Mouse (Mus musculus): Measurements from ENCODE around the gene Dmpk. TPM values are rescaled to one million over a fixed set of nuclear protein-coding genes. Genes with fewer than 3 reads are reported as not detected.
A peak's percentile ranks its signal among the peaks of the same experiment; 100 is the strongest.

Gene Dmpk
- polyA plus RNA-seq, 1 experiment from 2014 or later: 20.9 TPM

DNA sequence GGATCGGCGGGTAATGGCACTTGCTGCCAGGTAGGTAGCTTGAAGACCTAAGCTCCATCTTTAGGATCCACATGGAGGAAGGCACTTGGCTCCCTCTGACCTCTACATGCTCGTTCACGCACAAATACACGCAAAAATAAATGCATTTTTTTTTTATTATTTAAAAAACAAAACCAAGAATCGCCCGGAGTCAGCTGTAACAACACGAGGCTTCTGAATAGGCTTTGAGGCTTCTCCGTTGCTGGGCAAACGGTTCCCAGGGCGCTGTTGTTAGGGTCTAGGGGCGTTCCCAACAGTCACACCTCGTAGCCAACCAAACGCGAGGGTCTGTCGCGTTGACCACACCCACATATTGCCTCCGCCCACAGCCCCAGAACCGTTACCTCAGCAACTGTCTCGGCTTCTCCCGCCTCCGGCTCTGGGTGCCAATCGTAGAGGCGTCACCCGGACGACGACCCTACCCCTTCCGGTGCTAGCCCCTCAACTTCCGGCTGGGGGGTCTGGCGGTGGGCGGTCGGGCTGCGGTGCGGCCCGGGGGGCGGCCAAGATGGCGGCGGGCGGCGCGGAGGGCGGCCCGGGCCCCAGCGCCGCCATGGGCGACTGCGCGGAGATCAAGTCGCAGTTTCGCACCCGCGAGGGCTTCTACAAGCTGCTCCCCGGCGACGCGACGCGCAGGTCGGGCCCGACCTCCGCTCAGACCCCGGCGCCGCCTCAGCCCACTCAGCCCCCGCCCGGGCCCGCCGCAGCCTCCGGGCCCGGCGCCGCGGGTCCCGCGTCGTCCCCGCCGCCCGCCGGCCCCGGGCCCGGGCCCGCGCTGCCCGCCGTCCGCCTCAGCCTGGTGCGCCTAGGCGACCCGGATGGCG, 7.7 kb upstream of the Dmpk start, which contains the start of gene Dmwd:
Dmwd (plus strand) TSS at position 505 of the 863 bp plus-strand sequence.
- WGBS: under 1% methylated on average over 89 of the region's 91 CpGs
- peak within 1 kb of the TSS; percentile 96 for H3K4me2 ChIP-seq
- H3K4me1 ChIP-seq (ENCODE audit: insufficient read depth): peaks cover 7% of the 10 kb centered on the region
- TF ChIP-seq CTCF (IDR thresholded peaks at IDR 0.05; ENCODE audit: low read depth): no peak
- H3K27me3 ChIP-seq (ENCODE audit: insufficient read depth, low read length): no peaks in the 10 kb centered on the region
- H3K36me3 ChIP-seq (ENCODE audit: insufficient read depth): peaks cover 32% of the 10 kb centered on the region
- peak within 1 kb of the TSS; percentile 98 for H3K9ac ChIP-seq
- DNase-seq (peak; percentile 99), ATAC-seq (ENCODE audit: insufficient read depth) (peak; percentile 99)
- H3K4me3 ChIP-seq (ENCODE audit: low read depth, low read length): peak within 1 kb of the TSS; percentile 92
- no peaks in the 10 kb centered on the region for H3K9me3 ChIP-seq (ENCODE audit: low read depth, low read length)
- H3K27ac ChIP-seq (ENCODE audit: low read depth): peak within 1 kb of the TSS; percentile 86

DNA sequence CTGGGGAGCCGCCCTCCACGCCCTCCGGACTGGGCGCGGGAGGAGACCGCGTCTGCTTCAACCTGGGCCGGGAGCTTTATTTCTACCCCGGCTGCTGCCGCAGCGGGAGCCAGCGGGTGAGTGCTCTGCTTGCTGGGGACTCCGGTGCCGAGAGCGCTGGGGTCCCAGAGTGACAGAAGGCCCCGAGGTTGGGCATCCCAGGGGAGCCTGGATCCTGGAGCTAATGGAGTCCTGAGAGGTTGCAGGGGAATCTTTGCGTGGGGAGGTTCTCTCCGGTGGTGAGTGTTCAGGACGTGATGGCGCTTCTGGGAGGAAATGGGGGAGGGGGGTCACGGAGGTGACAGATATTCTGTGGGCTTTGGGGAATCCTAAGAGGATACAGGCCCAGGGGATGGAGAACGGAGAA, 7.1 kb upstream of the Dmpk start:
- Histone ChIP-seq H3K4me2 (peak overlapping the region; percentile 96), H3K36me3 (ENCODE audit: insufficient read depth) (peaks cover 39% of the 10 kb centered on the region), H3K9me3 (ENCODE audit: low read depth, low read length) (no peaks in the 10 kb centered on the region), H3K9ac (peak overlapping the region; percentile 98), H3K4me1 (ENCODE audit: insufficient read depth) (peaks cover 7% of the 10 kb centered on the region), H3K4me3 (ENCODE audit: low read depth, low read length) (peak overlapping the region; percentile 92), H3K27ac (ENCODE audit: low read depth) (peak overlapping the region; percentile 86), H3K27me3 (ENCODE audit: insufficient read depth, low read length) (no peaks in the 10 kb centered on the region)
- TF ChIP-seq CTCF (IDR thresholded peaks at IDR 0.05; ENCODE audit: low read depth): no peak
- ATAC-seq (ENCODE audit: insufficient read depth) (no peak; the same call in 1 of the 2 replicates), DNase-seq (peak; percentile 19)
- WGBS: 2% methylated on average over 22 of the region's 22 CpGs

DNA sequence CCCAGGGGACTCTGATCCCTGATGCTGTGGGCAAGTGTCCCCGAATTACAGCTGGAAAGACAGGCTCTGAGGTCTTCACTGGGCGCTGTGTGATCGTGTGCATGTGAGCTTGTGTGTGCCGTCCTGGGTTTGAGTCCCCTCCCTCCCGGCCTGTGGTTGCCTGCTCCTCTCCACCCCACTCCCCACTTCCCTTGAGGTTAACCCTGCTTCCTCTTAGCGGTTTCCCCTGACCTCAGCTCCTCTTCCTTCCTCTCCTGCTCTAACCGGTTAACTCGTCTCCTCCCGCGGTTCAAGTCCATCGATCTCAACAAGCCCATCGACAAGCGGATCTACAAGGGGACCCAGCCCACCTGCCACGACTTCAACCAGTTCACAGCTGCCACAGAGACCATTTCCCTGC, 5.9 kb upstream of the Dmpk start:
- Histone ChIP-seq H3K9ac (peak overlapping the region; percentile 98), H3K27ac (ENCODE audit: low read depth) (no peak overlapping the region), H3K4me2 (peak overlapping the region; percentile 96), H3K27me3 (ENCODE audit: insufficient read depth, low read length) (no peaks in the 10 kb centered on the region), H3K9me3 (ENCODE audit: low read depth, low read length) (no peaks in the 10 kb centered on the region), H3K4me3 (ENCODE audit: low read depth, low read length) (peak overlapping the region; percentile 92), H3K4me1 (ENCODE audit: insufficient read depth) (peaks cover 7% of the 10 kb centered on the region), H3K36me3 (ENCODE audit: insufficient read depth) (peaks cover 50% of the 10 kb centered on the region)
- no peak for TF ChIP-seq CTCF (IDR thresholded peaks at IDR 0.05; ENCODE audit: low read depth)
- ATAC-seq (ENCODE audit: insufficient read depth) (no peak), DNase-seq (no peak)
- 66% methylated on average over 14 of the region's 14 CpGs for WGBS

DNA sequence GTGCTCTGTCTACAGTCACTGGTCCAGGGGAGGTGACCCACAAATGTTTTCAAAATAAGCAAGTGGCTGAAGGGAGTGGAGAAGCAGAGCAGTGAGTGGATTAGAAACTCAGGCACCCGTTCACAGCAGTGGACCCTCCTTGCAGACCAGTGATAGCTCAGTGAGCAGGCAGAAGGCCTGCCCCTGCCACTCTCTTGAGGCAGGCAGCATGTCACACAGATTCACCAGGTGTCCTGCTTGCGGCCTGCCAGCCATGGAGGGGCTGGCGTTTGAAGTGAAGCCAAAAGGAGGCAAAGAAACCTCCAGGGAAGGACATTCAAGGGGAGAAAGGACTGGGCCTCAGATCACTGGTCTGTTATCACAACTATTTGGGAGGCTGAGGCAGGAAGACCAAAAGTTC, 4.9 kb upstream of the Dmpk start:
- Histone ChIP-seq H3K9me3 (ENCODE audit: low read depth, low read length) (no peaks in the 10 kb centered on the region), H3K27ac (ENCODE audit: low read depth) (no peak overlapping the region), H3K4me3 (ENCODE audit: low read depth, low read length) (no peak overlapping the region), H3K36me3 (ENCODE audit: insufficient read depth) (peaks cover 56% of the 10 kb centered on the region), H3K4me1 (ENCODE audit: insufficient read depth) (peaks cover 7% of the 10 kb centered on the region), H3K27me3 (ENCODE audit: insufficient read depth, low read length) (no peaks in the 10 kb centered on the region), H3K4me2 (no peak overlapping the region), H3K9ac (no peak overlapping the region)
- ATAC-seq (ENCODE audit: insufficient read depth): no peak
- DNase-seq: no peak
- TF ChIP-seq CTCF (IDR thresholded peaks at IDR 0.05; ENCODE audit: low read depth): no peak
- 77% methylated on average over 3 of the region's 3 CpGs for WGBS

DNA sequence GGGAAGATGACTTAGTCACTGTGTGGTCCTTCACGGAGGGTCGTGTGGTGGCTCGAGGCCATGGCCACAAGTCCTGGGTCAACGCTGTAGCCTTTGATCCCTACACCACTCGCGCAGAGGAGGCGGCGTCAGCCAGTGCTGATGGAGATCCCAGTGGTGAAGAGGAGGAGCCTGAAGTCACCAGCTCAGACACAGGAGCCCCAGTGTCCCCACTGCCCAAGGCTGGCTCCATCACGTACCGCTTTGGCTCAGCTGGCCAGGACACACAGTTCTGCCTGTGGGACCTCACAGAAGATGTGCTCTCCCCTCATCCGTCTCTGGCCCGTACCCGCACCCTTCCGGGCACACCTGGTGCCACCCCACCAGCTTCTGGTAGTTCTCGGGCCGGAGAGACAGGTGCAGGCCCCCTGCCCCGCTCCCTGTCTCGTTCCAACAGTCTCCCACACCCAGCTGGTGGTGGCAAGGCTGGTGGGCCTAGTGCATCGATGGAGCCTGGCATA, 3.1 kb upstream of the Dmpk start:
- no peaks in the 10 kb centered on the region for H3K9me3 ChIP-seq (ENCODE audit: low read depth, low read length)
- no peak for DNase-seq
- H3K27ac ChIP-seq (ENCODE audit: low read depth): no peak overlapping the region
- H3K36me3 ChIP-seq (ENCODE audit: insufficient read depth): peaks cover 56% of the 10 kb centered on the region
- TF ChIP-seq CTCF (IDR thresholded peaks at IDR 0.05; ENCODE audit: low read depth): no peak
- H3K4me1 ChIP-seq (ENCODE audit: insufficient read depth): peaks cover 15% of the 10 kb centered on the region
- no peaks in the 10 kb centered on the region for H3K27me3 ChIP-seq (ENCODE audit: insufficient read depth, low read length)
- no peak for ATAC-seq (ENCODE audit: insufficient read depth)
- no peak overlapping the region for H3K4me3 ChIP-seq (ENCODE audit: low read depth, low read length)
- no peak overlapping the region for H3K9ac ChIP-seq
- H3K4me2 ChIP-seq: no peak overlapping the region
- WGBS: 84% methylated on average over 19 of the region's 19 CpGs

DNA sequence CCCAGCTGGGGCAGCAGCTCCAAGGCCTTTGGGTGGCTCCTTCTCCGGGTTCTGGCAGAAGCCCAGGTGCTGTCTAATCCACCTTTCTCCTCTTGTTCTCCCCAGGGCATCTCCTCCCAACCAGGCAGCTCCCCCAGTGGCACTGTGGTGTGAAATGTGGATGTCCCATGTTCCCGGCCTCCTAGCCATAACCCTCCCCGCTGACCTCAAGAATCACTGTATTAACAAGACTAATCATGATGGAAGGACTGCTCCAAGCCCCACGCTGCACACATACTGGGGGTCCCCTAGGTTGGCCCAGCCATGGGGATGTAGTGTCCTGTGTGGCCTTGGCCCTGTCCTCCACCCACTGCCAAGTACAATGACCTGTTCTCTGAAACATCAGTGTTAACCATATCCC, 1.5 kb upstream of the Dmpk start:
- H3K9ac ChIP-seq: peak overlapping the region; percentile 7; the same call in 1 of the 2 replicates

DNA sequence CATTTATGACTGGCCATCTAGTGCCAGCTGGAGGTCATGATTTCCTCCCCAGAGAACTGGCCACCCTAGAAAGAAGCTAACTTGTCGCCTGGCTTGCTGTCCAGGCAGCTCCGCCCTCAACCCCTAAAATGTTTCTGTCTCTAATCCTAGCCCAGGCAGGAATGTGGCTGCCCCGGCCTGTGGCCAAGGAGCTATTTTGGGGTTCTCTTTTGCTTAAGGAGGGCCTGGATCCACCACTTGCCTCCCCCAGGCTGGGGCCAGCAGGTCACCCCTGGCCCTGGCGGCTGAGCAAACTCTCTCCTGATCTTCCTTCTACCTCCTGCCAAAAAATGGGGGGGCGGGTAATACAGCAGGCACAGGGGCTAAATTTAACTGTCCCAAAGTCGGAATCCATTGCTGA, 553 bp upstream of the Dmpk start:
- ATAC-seq (ENCODE audit: insufficient read depth) (peak; percentile 3; the same call in 1 of the 2 replicates), DNase-seq (peak; percentile 21)
- H3K4me1 ChIP-seq (ENCODE audit: insufficient read depth): peaks cover 9% of the 10 kb centered on the region
- peaks cover 67% of the 10 kb centered on the region for H3K36me3 ChIP-seq (ENCODE audit: insufficient read depth)
- 47% methylated on average over 6 of the region's 6 CpGs for WGBS
- H3K4me3 ChIP-seq (ENCODE audit: low read depth, low read length): no peak overlapping the region
- peak overlapping the region; percentile 56 for H3K4me2 ChIP-seq
- H3K9me3 ChIP-seq (ENCODE audit: low read depth, low read length): no peaks in the 10 kb centered on the region
- TF ChIP-seq CTCF (IDR thresholded peaks at IDR 0.05; ENCODE audit: low read depth): no peak
- H3K27me3 ChIP-seq (ENCODE audit: insufficient read depth, low read length): no peaks in the 10 kb centered on the region
- no peak overlapping the region for H3K9ac ChIP-seq
- H3K27ac ChIP-seq (ENCODE audit: low read depth): peak overlapping the region; percentile 28; the same call in 1 of the 2 replicates

More for the DNA sequence above, 1.5 kb upstream of the Dmpk start:
- WGBS: 79% methylated on average over 4 of the region's 4 CpGs
- Histone ChIP-seq H3K4me2 (no peak overlapping the region), H3K27me3 (ENCODE audit: insufficient read depth, low read length) (no peaks in the 10 kb centered on the region), H3K36me3 (ENCODE audit: insufficient read depth) (peaks cover 62% of the 10 kb centered on the region), H3K4me1 (ENCODE audit: insufficient read depth) (peaks cover 14% of the 10 kb centered on the region), H3K27ac (ENCODE audit: low read depth) (no peak overlapping the region), H3K4me3 (ENCODE audit: low read depth, low read length) (no peak overlapping the region), H3K9me3 (ENCODE audit: low read depth, low read length) (no peaks in the 10 kb centered on the region)
- TF ChIP-seq CTCF (IDR thresholded peaks at IDR 0.05; ENCODE audit: low read depth): no peak
- ATAC-seq (ENCODE audit: insufficient read depth) (no peak), DNase-seq (no peak)
